Mouse (Mus musculus): Measurements from ENCODE around the gene Rinl. TPM values are rescaled to one million over a fixed set of nuclear protein-coding genes. Genes with fewer than 3 reads are reported as not detected.

Gene Rinl
- polyA plus RNA-seq, 1 experiment = 5.9 TPM

DNA sequence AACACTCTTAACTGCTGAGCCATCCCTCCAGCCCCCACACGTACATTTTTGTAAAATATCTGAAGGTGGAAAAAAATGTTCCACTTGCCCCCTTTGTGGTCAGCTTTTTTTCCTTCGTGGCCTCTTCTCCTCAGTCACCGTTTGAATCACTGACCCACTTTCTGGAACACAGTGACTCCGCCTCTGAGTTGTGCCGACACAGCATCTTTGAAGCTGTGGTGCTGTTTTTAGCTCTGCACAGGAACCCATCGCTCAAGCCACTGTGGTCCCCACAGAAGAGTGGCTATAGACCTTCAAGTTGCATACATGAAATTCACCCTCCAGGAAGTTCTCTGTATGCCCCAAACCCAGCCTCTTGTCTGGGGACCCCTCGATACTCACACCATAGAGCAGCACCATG is 7.9 kb upstream of the Rinl start:
- Histone ChIP-seq H3K27me3 (replicated peaks; ENCODE audit: control insufficient read depth, insufficient read depth, low read length) (no peaks in the 10 kb centered on the region), H3K36me3 (ENCODE audit: control insufficient read depth, insufficient read depth, low read length) (no peaks in the 10 kb centered on the region), H3K4me3 (ENCODE audit: insufficient read depth, low read depth, low read length) (no peak overlapping the region), H3K27ac (ENCODE audit: insufficient read depth, low read depth, low read length) (no peak overlapping the region), H3K4me1 (ENCODE audit: control insufficient read depth, insufficient read depth, low read length) (no peaks in the 10 kb centered on the region)
- DNase-seq = peak; percentile 58
- TF ChIP-seq CTCF (conservative IDR thresholded peaks at IDR 0.05; ENCODE audit: insufficient read depth, insufficient read length, low read depth, low read length) (no peak), POLR2A (IDR thresholded peaks at IDR 0.05; ENCODE audit: low read depth, low read length) (no peak)
- WGBS = 50% methylated on average over 7 of the region's 7 CpGs

DNA sequence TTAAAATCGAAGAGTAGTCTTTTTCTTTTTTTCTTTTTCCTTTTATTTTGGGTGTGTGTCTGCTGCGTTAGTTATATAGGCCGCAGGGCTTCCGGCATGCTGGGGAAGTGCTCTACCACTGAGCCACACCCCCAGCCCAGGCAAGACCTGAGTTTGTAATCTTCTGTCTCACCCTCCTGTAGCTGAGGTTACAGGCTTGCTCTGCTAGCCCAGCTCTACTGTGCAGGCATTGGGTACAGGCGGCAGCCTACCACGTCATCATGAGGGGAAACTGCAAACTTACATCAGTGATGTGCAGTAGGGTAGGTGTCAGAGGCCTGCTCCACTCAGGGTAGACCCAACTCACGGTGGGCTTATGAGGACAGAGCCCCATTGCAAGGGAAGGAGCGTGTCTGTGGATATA is 7.5 kb upstream of the Rinl start:
- Histone ChIP-seq H3K4me1 (ENCODE audit: control insufficient read depth, insufficient read depth, low read length) (no peaks in the 10 kb centered on the region), H3K27ac (ENCODE audit: insufficient read depth, low read depth, low read length) (no peak overlapping the region), H3K27me3 (replicated peaks; ENCODE audit: control insufficient read depth, insufficient read depth, low read length) (no peaks in the 10 kb centered on the region), H3K4me3 (ENCODE audit: insufficient read depth, low read depth, low read length) (no peak overlapping the region), H3K36me3 (ENCODE audit: control insufficient read depth, insufficient read depth, low read length) (no peaks in the 10 kb centered on the region; the same call in 1 of the 2 replicates)
- TF ChIP-seq POLR2A (IDR thresholded peaks at IDR 0.05; ENCODE audit: low read depth, low read length) (no peak), CTCF (conservative IDR thresholded peaks at IDR 0.05; ENCODE audit: insufficient read depth, insufficient read length, low read depth, low read length) (no peak)
- no peak for DNase-seq
- 89% methylated on average over 8 of the region's 8 CpGs for WGBS

DNA sequence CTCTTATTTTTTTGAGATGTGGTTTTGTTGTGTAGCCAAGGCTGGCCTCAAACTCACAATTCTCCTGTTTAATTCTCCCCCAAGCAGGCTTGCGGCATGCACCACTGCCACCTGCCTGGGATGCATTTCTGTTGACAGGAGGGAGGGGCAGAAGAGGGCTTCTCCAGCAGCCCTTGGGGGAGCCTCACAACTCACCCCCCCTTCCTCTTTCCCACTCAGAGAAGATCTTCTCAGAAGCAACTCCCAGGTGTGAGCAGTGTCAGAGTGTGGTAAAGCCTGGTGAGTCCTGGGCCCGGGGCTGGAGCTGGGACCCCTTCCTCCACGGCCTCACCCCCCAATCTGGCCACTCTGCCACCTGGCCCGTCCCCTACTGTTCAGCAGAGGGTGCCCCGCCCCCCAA is 3.6 kb upstream of the Rinl start:
- DNase-seq = no peak
- Histone ChIP-seq H3K27me3 (replicated peaks; ENCODE audit: control insufficient read depth, insufficient read depth, low read length) (no peaks in the 10 kb centered on the region), H3K4me3 (ENCODE audit: insufficient read depth, low read depth, low read length) (no peak overlapping the region), H3K4me1 (ENCODE audit: control insufficient read depth, insufficient read depth, low read length) (no peaks in the 10 kb centered on the region), H3K27ac (ENCODE audit: insufficient read depth, low read depth, low read length) (no peak overlapping the region), H3K36me3 (ENCODE audit: control insufficient read depth, insufficient read depth, low read length) (no peaks in the 10 kb centered on the region; the same call in 1 of the 2 replicates)
- TF ChIP-seq CTCF (conservative IDR thresholded peaks at IDR 0.05; ENCODE audit: insufficient read depth, insufficient read length, low read depth, low read length) = no peak
- TF ChIP-seq POLR2A (IDR thresholded peaks at IDR 0.05; ENCODE audit: low read depth, low read length) = no peak
- WGBS = 87% methylated on average over 5 of the region's 5 CpGs

DNA sequence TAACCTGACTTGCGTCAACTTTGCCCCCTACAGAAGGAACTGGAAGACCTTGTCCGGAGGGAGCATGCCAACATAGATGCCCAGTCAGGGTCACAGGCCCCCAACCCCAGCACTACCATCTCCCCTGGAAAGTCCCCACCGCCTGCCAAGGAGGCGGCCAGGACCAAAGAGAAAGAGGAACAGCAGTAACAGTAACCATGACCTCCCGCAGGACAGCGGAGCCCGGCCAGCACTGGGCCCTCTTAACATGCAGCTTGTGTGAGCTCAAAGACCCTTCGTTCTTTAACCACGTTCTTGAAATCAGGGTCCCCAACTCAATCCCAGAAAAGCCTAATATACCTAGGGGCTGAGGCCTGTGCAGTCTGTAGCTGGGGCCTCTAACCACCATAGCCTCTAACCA is 885 bp upstream of the Rinl start:
- TF ChIP-seq POLR2A (IDR thresholded peaks at IDR 0.05; ENCODE audit: low read depth, low read length) (no peak), CTCF (conservative IDR thresholded peaks at IDR 0.05; ENCODE audit: insufficient read depth, insufficient read length, low read depth, low read length) (no peak)
- WGBS = 96% methylated on average over 9 of the region's 9 CpGs
- H3K27ac ChIP-seq (ENCODE audit: insufficient read depth, low read depth, low read length) = no peak overlapping the region
- H3K4me3 ChIP-seq (ENCODE audit: insufficient read depth, low read depth, low read length) = no peak overlapping the region
- no peaks in the 10 kb centered on the region for H3K4me1 ChIP-seq (ENCODE audit: control insufficient read depth, insufficient read depth, low read length)
- H3K27me3 ChIP-seq (replicated peaks; ENCODE audit: control insufficient read depth, insufficient read depth, low read length) = no peaks in the 10 kb centered on the region
- no peak for DNase-seq
- no peaks in the 10 kb centered on the region; the same call in 1 of the 2 replicates for H3K36me3 ChIP-seq (ENCODE audit: control insufficient read depth, insufficient read depth, low read length)

DNA sequence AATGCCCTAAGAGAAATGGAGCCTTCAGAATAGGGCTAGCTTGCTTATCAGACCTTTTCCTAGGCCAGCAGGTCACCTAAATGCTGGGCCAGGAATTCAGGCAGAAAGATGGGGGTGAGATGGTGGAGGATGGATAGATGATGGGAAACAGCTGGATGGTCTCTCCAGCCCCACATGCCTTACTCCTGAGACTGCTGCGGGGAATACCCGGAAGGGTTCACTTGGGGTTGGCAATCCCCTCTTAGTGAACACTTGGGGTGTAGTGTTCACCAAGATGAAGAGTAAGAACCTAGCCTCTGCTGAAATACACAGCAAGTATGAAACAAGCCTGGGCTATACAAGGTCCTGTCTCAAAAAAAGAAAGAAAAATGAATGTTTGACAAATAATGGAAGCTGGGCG is 466 bp downstream of the Rinl start:
- Histone ChIP-seq H3K27me3 (replicated peaks; ENCODE audit: control insufficient read depth, insufficient read depth, low read length) (no peaks in the 10 kb centered on the region), H3K4me3 (ENCODE audit: insufficient read depth, low read depth, low read length) (no peak overlapping the region), H3K4me1 (ENCODE audit: control insufficient read depth, insufficient read depth, low read length) (no peaks in the 10 kb centered on the region), H3K27ac (ENCODE audit: insufficient read depth, low read depth, low read length) (no peak overlapping the region), H3K36me3 (ENCODE audit: control insufficient read depth, insufficient read depth, low read length) (no peaks in the 10 kb centered on the region; the same call in 1 of the 2 replicates)
- 65% methylated on average over 3 of the region's 3 CpGs for WGBS
- DNase-seq = no peak
- no peak for TF ChIP-seq POLR2A (IDR thresholded peaks at IDR 0.05; ENCODE audit: low read depth, low read length)
- no peak for TF ChIP-seq CTCF (conservative IDR thresholded peaks at IDR 0.05; ENCODE audit: insufficient read depth, insufficient read length, low read depth, low read length)

DNA sequence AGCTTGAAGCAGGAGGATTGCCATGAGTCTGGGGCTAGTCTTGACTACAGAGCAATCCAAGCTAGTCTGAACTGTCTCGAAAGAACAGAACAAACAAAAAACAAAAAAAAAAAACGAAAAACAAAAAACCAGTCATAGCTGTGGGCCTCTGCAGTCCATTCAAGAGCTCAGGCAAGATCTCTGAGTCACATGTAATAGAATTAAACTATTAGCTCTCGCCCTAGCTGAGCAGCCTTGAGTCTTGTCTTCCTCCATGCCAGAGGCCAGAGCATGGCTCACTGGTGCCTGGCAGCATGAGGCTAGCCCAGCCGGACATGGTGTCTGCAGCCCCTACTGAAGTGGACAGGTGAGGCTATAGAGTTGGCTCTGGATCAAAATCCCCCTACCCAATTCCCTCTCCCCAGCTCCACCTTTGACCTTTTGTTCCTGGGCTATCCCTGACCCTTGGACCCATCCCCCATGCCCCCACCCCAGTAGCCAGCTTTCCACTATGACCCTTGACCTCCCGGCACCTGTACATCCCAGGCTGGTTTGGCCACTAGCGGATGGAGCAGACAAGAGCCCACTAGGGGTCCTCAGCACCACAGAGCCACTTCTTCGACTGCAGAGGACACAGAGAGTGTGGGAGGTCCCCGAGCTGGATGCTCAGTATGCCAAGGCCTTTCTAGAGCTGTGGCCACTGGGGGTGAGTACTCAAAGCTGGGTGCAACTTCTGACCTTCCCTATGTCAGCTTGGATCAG is 1.5 kb downstream of the Rinl start:
- no peak overlapping the region for H3K27ac ChIP-seq (ENCODE audit: insufficient read depth, low read depth, low read length)
- peak; percentile 45 for DNase-seq
- 54% methylated on average over 8 of the region's 8 CpGs for WGBS
- no peak overlapping the region for H3K4me3 ChIP-seq (ENCODE audit: insufficient read depth, low read depth, low read length)
- H3K27me3 ChIP-seq (replicated peaks; ENCODE audit: control insufficient read depth, insufficient read depth, low read length) = no peaks in the 10 kb centered on the region
- TF ChIP-seq POLR2A (IDR thresholded peaks at IDR 0.05; ENCODE audit: low read depth, low read length) (no peak), CTCF (conservative IDR thresholded peaks at IDR 0.05; ENCODE audit: insufficient read depth, insufficient read length, low read depth, low read length) (peak; percentile 37; the same call in 1 of the 2 replicates)
- no peaks in the 10 kb centered on the region for H3K4me1 ChIP-seq (ENCODE audit: control insufficient read depth, insufficient read depth, low read length)
- H3K36me3 ChIP-seq (ENCODE audit: control insufficient read depth, insufficient read depth, low read length) = no peaks in the 10 kb centered on the region; the same call in 1 of the 2 replicates

DNA sequence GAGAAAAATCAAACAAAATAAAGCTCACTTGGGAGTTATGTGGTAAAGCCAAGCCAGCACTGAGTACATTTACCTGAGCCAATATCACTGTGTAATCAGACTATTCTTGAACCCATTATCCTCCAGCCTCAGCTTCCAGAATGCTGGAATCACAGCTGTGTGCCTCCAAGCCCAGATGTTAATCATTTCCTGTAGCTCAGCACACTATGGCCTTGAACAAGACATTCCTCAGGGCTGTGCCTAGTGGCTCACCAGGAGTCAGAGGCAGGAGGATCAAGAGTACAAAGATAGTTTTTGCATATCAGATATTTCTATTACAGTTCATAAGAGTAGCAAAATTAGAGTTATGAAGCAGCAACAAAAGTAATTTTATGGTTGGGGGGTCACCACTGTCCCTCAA is 2.9 kb downstream of the Rinl start:
- Histone ChIP-seq H3K36me3 (ENCODE audit: control insufficient read depth, insufficient read depth, low read length) (no peaks in the 10 kb centered on the region), H3K27ac (ENCODE audit: insufficient read depth, low read depth, low read length) (no peak overlapping the region), H3K4me3 (ENCODE audit: insufficient read depth, low read depth, low read length) (no peak overlapping the region), H3K4me1 (ENCODE audit: control insufficient read depth, insufficient read depth, low read length) (no peaks in the 10 kb centered on the region), H3K27me3 (replicated peaks; ENCODE audit: control insufficient read depth, insufficient read depth, low read length) (no peaks in the 10 kb centered on the region)
- no peak for DNase-seq
- TF ChIP-seq POLR2A (IDR thresholded peaks at IDR 0.05; ENCODE audit: low read depth, low read length) (no peak), CTCF (conservative IDR thresholded peaks at IDR 0.05; ENCODE audit: insufficient read depth, insufficient read length, low read depth, low read length) (no peak)
